Mouse (Mus musculus): ENCODE measurements around the gene Rgma. TPM values are rescaled to one million over a fixed set of nuclear protein-coding genes. Genes with fewer than 3 reads are reported as not detected.

The Rgma gene
- polyA plus RNA-seq, 1 experiment from 2014 or later, result 52.5 TPM

GRCm38 (mm10) chr7:73376101-73377001, 1.0 kb downstream of the Rgma start:
- no peaks in the 10 kb centered on the region for H3K27me3 ChIP-seq (ENCODE audit: control insufficient read depth, insufficient read depth, low read length)
- whole genome bisulfite sequencing, result under 1% methylated on average over 39 of the region's 39 CpGs
- peak overlapping the region; percentile 86 for H3K4me2 ChIP-seq (replicated peaks; ENCODE audit: low read depth, low read length)
- H3K9ac ChIP-seq (ENCODE audit: low read depth, low read length), result peak overlapping the region; percentile 97
- H3K4me3 ChIP-seq (ENCODE audit: low read depth, low read length), result peak overlapping the region; percentile 75
- peak overlapping the region; percentile 98 for H3K27ac ChIP-seq (ENCODE audit: low read depth, low read length)
- peaks cover 8% of the 10 kb centered on the region for H3K4me1 ChIP-seq (replicated peaks; ENCODE audit: control insufficient read depth, insufficient read depth, low read length)
- ATAC-seq (ENCODE audit: low FRiP score) (peak; percentile 22; the same call in 1 of the 2 replicates), DNase-seq (ENCODE audit: low spot score) (peak; percentile 91)
- no peaks in the 10 kb centered on the region for H3K36me3 ChIP-seq (ENCODE audit: control insufficient read depth, insufficient read depth, low read length)
- H3K9me3 ChIP-seq (ENCODE audit: control insufficient read depth, low read length), result no peaks in the 10 kb centered on the region

GRCm38 (mm10) chr7:73377307-73377706, 2.0 kb downstream of the Rgma start:
- DNase-seq (ENCODE audit: low spot score), result peak; percentile 44
- Histone ChIP-seq H3K27ac (ENCODE audit: low read depth, low read length) (peak overlapping the region; percentile 68), H3K4me1 (replicated peaks; ENCODE audit: control insufficient read depth, insufficient read depth, low read length) (peaks cover 9% of the 10 kb centered on the region)

GRCm38 (mm10) chr7:73378034-73378433, 2.7 kb downstream of the Rgma start:
- no peak overlapping the region; the same call in 1 of the 2 replicates for H3K27ac ChIP-seq (ENCODE audit: low read depth, low read length)
- H3K4me1 ChIP-seq (replicated peaks; ENCODE audit: control insufficient read depth, insufficient read depth, low read length), result peaks cover 6% of the 10 kb centered on the region; the same call in 1 of the 2 replicates
- H3K4me2 ChIP-seq (replicated peaks; ENCODE audit: low read depth, low read length), result peak overlapping the region; percentile 86
- DNase-seq (ENCODE audit: low spot score) (no peak), ATAC-seq (ENCODE audit: low FRiP score) (no peak)
- no peaks in the 10 kb centered on the region for H3K36me3 ChIP-seq (ENCODE audit: control insufficient read depth, insufficient read depth, low read length)
- H3K9ac ChIP-seq (ENCODE audit: low read depth, low read length), result peak overlapping the region; percentile 80
- WGBS, result 59% methylated on average over 6 of the region's 6 CpGs
- no peaks in the 10 kb centered on the region for H3K27me3 ChIP-seq (ENCODE audit: control insufficient read depth, insufficient read depth, low read length)
- peak overlapping the region; percentile 75 for H3K4me3 ChIP-seq (ENCODE audit: low read depth, low read length)
- no peaks in the 10 kb centered on the region for H3K9me3 ChIP-seq (ENCODE audit: control insufficient read depth, low read length)

More at GRCm38 (mm10) chr7:73377307-73377706, 2.0 kb downstream of the Rgma start:
- peak overlapping the region; percentile 75 for H3K4me3 ChIP-seq (ENCODE audit: low read depth, low read length)
- H3K9me3 ChIP-seq (ENCODE audit: control insufficient read depth, low read length), result no peaks in the 10 kb centered on the region
- H3K27me3 ChIP-seq (ENCODE audit: control insufficient read depth, insufficient read depth, low read length), result no peaks in the 10 kb centered on the region
- ATAC-seq (ENCODE audit: low FRiP score), result no peak
- no peaks in the 10 kb centered on the region for H3K36me3 ChIP-seq (ENCODE audit: control insufficient read depth, insufficient read depth, low read length)
- 34% methylated on average over 12 of the region's 12 CpGs for WGBS
- peak overlapping the region; percentile 86 for H3K4me2 ChIP-seq (replicated peaks; ENCODE audit: low read depth, low read length)
- H3K9ac ChIP-seq (ENCODE audit: low read depth, low read length), result peak overlapping the region; percentile 80

- Histone ChIP-seq H3K9me3 (ENCODE audit: control insufficient read depth, low read length) (no peaks in the 10 kb centered on the region), H3K4me1 (replicated peaks; ENCODE audit: control insufficient read depth, insufficient read depth, low read length) (peaks cover 9% of the 10 kb centered on the region; the same call in 1 of the 2 replicates), H3K27me3 (ENCODE audit: control insufficient read depth, insufficient read depth, low read length) (no peaks in the 10 kb centered on the region), H3K27ac (ENCODE audit: low read depth, low read length) (no peak overlapping the region), H3K36me3 (ENCODE audit: control insufficient read depth, insufficient read depth, low read length) (no peaks in the 10 kb centered on the region), H3K4me3 (ENCODE audit: low read depth, low read length) (no peak overlapping the region), H3K9ac (ENCODE audit: low read depth, low read length) (no peak overlapping the region), H3K4me2 (replicated peaks; ENCODE audit: low read depth, low read length) (no peak overlapping the region)
- DNase-seq (ENCODE audit: low spot score) (no peak), ATAC-seq (ENCODE audit: low FRiP score) (no peak)
- WGBS, result 78% methylated on average over 7 of the region's 7 CpGs
Measured at GRCm38 (mm10) chr7:73382843-73383242, 7.5 kb downstream of the Rgma start.

GRCm38 (mm10) chr7:73388866-73389265, 13.6 kb downstream of the Rgma start:
- 66% methylated on average over 2 of the region's 2 CpGs for WGBS
- DNase-seq (ENCODE audit: low spot score) (no peak), ATAC-seq (ENCODE audit: low FRiP score) (no peak)

GRCm38 (mm10) chr7:73389419-73389818, 14.1 kb downstream of the Rgma start:
- Histone ChIP-seq H3K9me3 (ENCODE audit: control insufficient read depth, low read length) (no peaks in the 10 kb centered on the region), H3K9ac (ENCODE audit: low read depth, low read length) (0 out of 2 replicates have a peak overlapping the region, but pooled peaks have one; percentile 21), H3K27me3 (ENCODE audit: control insufficient read depth, insufficient read depth, low read length) (no peaks in the 10 kb centered on the region), H3K4me2 (replicated peaks; ENCODE audit: low read depth, low read length) (peak overlapping the region; percentile 79), H3K27ac (ENCODE audit: low read depth, low read length) (peak overlapping the region; percentile 88), H3K4me1 (replicated peaks; ENCODE audit: control insufficient read depth, insufficient read depth, low read length) (peaks cover 18% of the 10 kb centered on the region), H3K4me3 (ENCODE audit: low read depth, low read length) (peak overlapping the region; percentile 63; the same call in 1 of the 2 replicates), H3K36me3 (ENCODE audit: control insufficient read depth, insufficient read depth, low read length) (no peaks in the 10 kb centered on the region)
- WGBS, result 2% methylated on average over 9 of the region's 9 CpGs
- ATAC-seq (ENCODE audit: low FRiP score), result no peak
- no peak for DNase-seq (ENCODE audit: low spot score)

More at GRCm38 (mm10) chr7:73388866-73389265, 13.6 kb downstream of the Rgma start:
- H3K27me3 ChIP-seq (ENCODE audit: control insufficient read depth, insufficient read depth, low read length), result no peaks in the 10 kb centered on the region
- no peak overlapping the region for H3K4me3 ChIP-seq (ENCODE audit: low read depth, low read length)
- H3K4me1 ChIP-seq (replicated peaks; ENCODE audit: control insufficient read depth, insufficient read depth, low read length), result peaks cover 18% of the 10 kb centered on the region
- H3K36me3 ChIP-seq (ENCODE audit: control insufficient read depth, insufficient read depth, low read length), result no peaks in the 10 kb centered on the region
- H3K9ac ChIP-seq (ENCODE audit: low read depth, low read length), result no peak overlapping the region
- H3K4me2 ChIP-seq (replicated peaks; ENCODE audit: low read depth, low read length), result no peak overlapping the region
- no peak overlapping the region for H3K27ac ChIP-seq (ENCODE audit: low read depth, low read length)
- no peaks in the 10 kb centered on the region for H3K9me3 ChIP-seq (ENCODE audit: control insufficient read depth, low read length)

- Histone ChIP-seq H3K9ac (ENCODE audit: low read depth, low read length) (peak overlapping the region; percentile 92), H3K9me3 (ENCODE audit: control insufficient read depth, low read length) (no peaks in the 10 kb centered on the region), H3K4me1 (replicated peaks; ENCODE audit: control insufficient read depth, insufficient read depth, low read length) (peaks cover 18% of the 10 kb centered on the region), H3K4me2 (replicated peaks; ENCODE audit: low read depth, low read length) (peak overlapping the region; percentile 79), H3K4me3 (ENCODE audit: low read depth, low read length) (peak overlapping the region; percentile 63), H3K36me3 (ENCODE audit: control insufficient read depth, insufficient read depth, low read length) (no peaks in the 10 kb centered on the region), H3K27ac (ENCODE audit: low read depth, low read length) (peak overlapping the region; percentile 88), H3K27me3 (ENCODE audit: control insufficient read depth, insufficient read depth, low read length) (no peaks in the 10 kb centered on the region)
- DNase-seq (ENCODE audit: low spot score) (peak; percentile 68), ATAC-seq (ENCODE audit: low FRiP score) (0 out of 2 replicates have a peak, but pooled peaks have one; percentile 29)
- whole genome bisulfite sequencing, result 2% methylated on average over 15 of the region's 15 CpGs
Measured at GRCm38 (mm10) chr7:73389871-73390294, 14.6 kb downstream of the Rgma start.

- Histone ChIP-seq H3K9me3 (ENCODE audit: control insufficient read depth, low read length) (no peaks in the 10 kb centered on the region), H3K4me1 (replicated peaks; ENCODE audit: control insufficient read depth, insufficient read depth, low read length) (peaks cover 18% of the 10 kb centered on the region), H3K27ac (ENCODE audit: low read depth, low read length) (peak overlapping the region; percentile 88), H3K9ac (ENCODE audit: low read depth, low read length) (peak overlapping the region; percentile 92), H3K4me2 (replicated peaks; ENCODE audit: low read depth, low read length) (peak overlapping the region; percentile 79), H3K27me3 (ENCODE audit: control insufficient read depth, insufficient read depth, low read length) (no peaks in the 10 kb centered on the region), H3K4me3 (ENCODE audit: low read depth, low read length) (peak overlapping the region; percentile 63), H3K36me3 (ENCODE audit: control insufficient read depth, insufficient read depth, low read length) (no peaks in the 10 kb centered on the region)
- ATAC-seq (ENCODE audit: low FRiP score), result peak; percentile 41
- DNase-seq (ENCODE audit: low spot score), result peak; percentile 64
- WGBS, result 1% methylated on average over 18 of the region's 18 CpGs
Measured at GRCm38 (mm10) chr7:73390426-73391001, 15.2 kb downstream of the Rgma start.
